Mouse (Mus musculus): ENCODE data around the gene Dcun1d1.

DNA sequence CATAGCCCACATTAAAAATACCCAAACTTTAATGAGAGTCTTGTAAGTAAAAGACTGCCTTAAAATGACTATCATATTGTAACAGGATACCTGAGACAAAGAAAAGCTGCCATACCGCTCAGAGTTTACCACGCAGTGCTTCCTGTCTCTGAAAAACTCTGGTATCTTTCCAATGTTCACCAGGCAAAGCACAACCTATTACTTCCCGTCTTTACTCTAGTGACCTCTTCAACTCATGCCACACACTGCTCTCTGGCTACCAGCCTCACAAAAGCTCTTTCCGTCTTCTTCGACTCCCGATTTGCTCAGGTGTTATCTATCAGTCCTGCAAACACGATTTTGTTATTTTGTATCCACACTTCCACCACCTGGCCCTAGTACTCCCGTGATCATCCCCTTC, 7.4 kb downstream of the Dcun1d1 start:
- TF ChIP-seq POLR2A (IDR thresholded peaks at IDR 0.05; ENCODE audit: borderline replicate concordance, insufficient read depth, low read length) (no peak), CTCF (IDR thresholded peaks at IDR 0.05; ENCODE audit: borderline replicate concordance, insufficient read depth, low read depth, low read length) (no peak)
